Mouse (Mus musculus) heart, postnatal 0 days (tissue): ENCODE measurements at regions not wholly inside any gene's neighbourhood (a gene's known extent, or its start where the extent isn't known, plus 50 kb on each side); places are given as distances from the start of the nearest gene placed in this dataset.

ENCODE experiments used
- CTCF ChIP-seq: IDR thresholded peaks from 2 replicates; pipeline ENCODE4 v1.5.1; 2016; ENCODE audit warnings: antibody characterized with exemption, control low read depth, low read depth
- EP300 ChIP-seq: IDR thresholded peaks from 2 replicates; pipeline ENCODE4 v1.6.1; 2016; ENCODE audit warnings: antibody characterized with exemption, low read depth

DNA sequence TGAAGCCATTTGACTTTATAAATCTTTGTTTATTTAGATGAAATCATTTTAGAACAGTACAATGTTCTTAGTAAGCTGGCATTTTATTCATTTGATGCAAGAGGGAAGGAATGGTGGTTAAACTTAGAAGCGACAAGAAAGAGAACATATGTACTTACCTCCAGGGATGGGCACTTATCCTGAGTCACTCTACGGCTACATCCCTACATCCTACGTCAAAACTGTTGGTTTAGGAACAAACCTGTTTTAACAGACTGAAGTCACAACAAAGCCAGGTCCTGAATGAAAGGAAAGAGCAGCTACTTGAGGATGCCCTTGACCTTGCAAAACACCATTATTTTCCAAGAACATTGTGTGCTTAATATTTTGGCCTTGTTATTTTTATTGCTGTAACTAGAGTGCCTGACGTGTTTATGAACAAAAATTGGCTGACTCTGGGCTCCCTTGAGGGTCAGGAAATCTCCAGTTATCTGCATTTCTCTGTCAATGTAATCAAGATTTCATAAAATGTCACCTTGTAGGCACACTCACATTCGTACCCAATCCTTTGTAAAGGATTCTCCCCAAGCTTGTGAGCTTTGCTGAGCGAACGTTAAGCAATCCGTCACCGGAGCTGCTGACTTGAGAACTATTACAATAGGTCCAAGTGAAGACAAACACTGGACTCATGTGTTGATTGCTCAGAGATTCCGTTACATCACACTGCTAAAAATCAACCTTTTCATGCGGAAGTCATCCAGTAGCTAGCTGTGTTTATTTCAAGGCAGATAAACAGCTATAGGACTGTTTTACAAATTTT is 56.3 kb upstream of the Elmo1 start:
- TF ChIP-seq CTCF (no peak), EP300 (no peak)
